Mouse (Mus musculus): ENCODE data around the gene Jmjd1c. TPM values are rescaled to one million over a fixed set of nuclear protein-coding genes. Genes with fewer than 3 reads are reported as not detected.

Gene Jmjd1c
- total and polyA plus RNA-seq, 2 experiments = 5.7 to 44.8 TPM

DNA sequence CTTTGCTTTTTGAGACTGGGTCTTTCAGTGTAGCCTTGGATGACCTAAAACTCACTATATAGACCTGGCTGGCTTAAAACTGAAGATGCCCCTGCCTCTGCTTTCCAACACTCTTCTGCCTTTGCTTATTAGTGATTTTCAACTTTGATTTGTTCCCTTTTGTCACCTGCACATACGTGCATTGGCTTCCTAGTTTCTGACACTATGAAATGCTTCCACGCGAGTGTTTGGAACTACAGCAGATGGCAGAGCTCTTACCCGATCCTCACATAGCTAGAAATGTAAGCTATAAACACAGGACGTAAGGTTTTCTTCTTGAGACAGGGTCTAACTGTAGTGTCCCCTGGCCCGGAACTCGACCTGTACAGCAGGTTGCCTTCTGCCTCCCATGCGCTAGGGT lies 84.1 kb downstream of the Jmjd1c start:
- Histone ChIP-seq H3K4me1 (ENCODE audit: control insufficient read depth, insufficient read depth, low read length) (peaks cover 26% of the 10 kb centered on the region), H3K36me3 (ENCODE audit: control insufficient read depth, insufficient read depth, low read length) (no peaks in the 10 kb centered on the region), H3K9ac (ENCODE audit: low read depth, low read length) (no peak overlapping the region), H3K4me3 (ENCODE audit: insufficient read depth, low read depth, low read length) (no peak overlapping the region), H3K27me3 (ENCODE audit: control insufficient read depth, insufficient read depth, low read length) (no peaks in the 10 kb centered on the region), H3K79me2 (ENCODE audit: control insufficient read depth, insufficient read depth, low read length) (peaks cover 14% of the 10 kb centered on the region; the same call in 1 of the 2 replicates), H3K27ac (replicated peaks; ENCODE audit: insufficient read depth, low read depth, low read length) (peak overlapping the region; percentile 65)
- DNase-seq (ENCODE audit: extremely low read depth, low read depth, low spot score) = no peak
- TF ChIP-seq CTCF (IDR thresholded peaks at IDR 0.05; ENCODE audit: low read depth, low read length) (no peak), POLR2A (IDR thresholded peaks at IDR 0.05; ENCODE audit: extremely low read depth, insufficient read depth, low read length) (no peak)
- 90% methylated on average over 8 of the region's 8 CpGs for WGBS

DNA sequence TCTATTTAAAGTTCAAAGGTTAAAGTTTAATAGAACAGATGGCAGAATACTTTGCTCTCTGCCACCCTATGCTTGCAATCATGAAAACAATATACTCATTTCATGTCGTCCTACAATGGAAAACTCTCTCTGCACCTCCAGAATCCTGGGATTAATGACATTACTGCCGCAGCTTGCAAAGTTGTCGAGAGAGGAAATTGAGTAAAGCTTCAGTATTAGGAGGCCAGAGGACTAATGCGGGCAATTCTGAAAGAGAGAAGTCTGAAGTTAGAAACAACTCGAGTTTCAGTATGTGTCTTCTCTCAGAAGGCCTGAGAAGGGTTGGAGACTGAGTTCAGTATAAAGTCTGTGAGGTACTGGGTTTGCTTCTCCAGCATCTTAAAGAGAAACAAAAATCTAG lies 84.9 kb downstream of the Jmjd1c start:
- Histone ChIP-seq H3K79me2 (ENCODE audit: control insufficient read depth, insufficient read depth, low read length) (peaks cover 14% of the 10 kb centered on the region; the same call in 1 of the 2 replicates), H3K4me1 (ENCODE audit: control insufficient read depth, insufficient read depth, low read length) (peaks cover 26% of the 10 kb centered on the region), H3K9ac (ENCODE audit: low read depth, low read length) (no peak overlapping the region), H3K27me3 (ENCODE audit: control insufficient read depth, insufficient read depth, low read length) (no peaks in the 10 kb centered on the region), H3K4me3 (ENCODE audit: insufficient read depth, low read depth, low read length) (no peak overlapping the region), H3K36me3 (ENCODE audit: control insufficient read depth, insufficient read depth, low read length) (no peaks in the 10 kb centered on the region), H3K27ac (replicated peaks; ENCODE audit: insufficient read depth, low read depth, low read length) (peak overlapping the region; percentile 78)
- DNase-seq (ENCODE audit: extremely low read depth, low read depth, low spot score) = peak; percentile 87
- TF ChIP-seq POLR2A (IDR thresholded peaks at IDR 0.05; ENCODE audit: extremely low read depth, insufficient read depth, low read length) = no peak
- no peak for TF ChIP-seq CTCF (IDR thresholded peaks at IDR 0.05; ENCODE audit: low read depth, low read length)
- WGBS = 32% methylated on average over 5 of the region's 5 CpGs

DNA sequence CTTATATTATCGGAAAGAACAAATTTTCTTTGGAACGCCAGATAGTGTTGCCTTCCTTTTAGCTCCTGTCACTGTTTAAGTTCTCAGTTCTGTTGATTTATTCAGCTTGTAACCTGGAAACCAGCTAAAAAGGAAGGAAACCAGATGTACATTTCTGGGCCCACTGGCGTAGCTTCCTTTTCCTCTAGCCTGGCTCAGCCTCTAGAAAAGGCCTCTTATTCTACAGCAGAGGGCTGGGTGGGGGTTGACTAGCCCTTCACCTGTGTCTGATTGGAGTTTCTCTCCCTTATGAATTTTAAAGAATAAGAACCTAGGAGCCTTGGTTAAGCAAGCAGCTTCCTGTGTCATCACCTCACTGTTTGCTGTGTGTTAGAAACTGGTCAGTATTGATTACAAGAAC lies 86.7 kb downstream of the Jmjd1c start:
- Histone ChIP-seq H3K27me3 (ENCODE audit: control insufficient read depth, insufficient read depth, low read length) (no peaks in the 10 kb centered on the region), H3K27ac (replicated peaks; ENCODE audit: insufficient read depth, low read depth, low read length) (peak overlapping the region; percentile 52), H3K79me2 (ENCODE audit: control insufficient read depth, insufficient read depth, low read length) (peaks cover 12% of the 10 kb centered on the region; the same call in 1 of the 2 replicates), H3K9ac (ENCODE audit: low read depth, low read length) (no peak overlapping the region), H3K4me1 (ENCODE audit: control insufficient read depth, insufficient read depth, low read length) (peaks cover 18% of the 10 kb centered on the region), H3K4me3 (ENCODE audit: insufficient read depth, low read depth, low read length) (no peak overlapping the region), H3K36me3 (ENCODE audit: control insufficient read depth, insufficient read depth, low read length) (no peaks in the 10 kb centered on the region)
- TF ChIP-seq POLR2A (IDR thresholded peaks at IDR 0.05; ENCODE audit: extremely low read depth, insufficient read depth, low read length) (no peak), CTCF (IDR thresholded peaks at IDR 0.05; ENCODE audit: low read depth, low read length) (no peak)
- DNase-seq (ENCODE audit: extremely low read depth, low read depth, low spot score) = peak; percentile 44
- WGBS = 72% methylated on average over 3 of the region's 3 CpGs

DNA sequence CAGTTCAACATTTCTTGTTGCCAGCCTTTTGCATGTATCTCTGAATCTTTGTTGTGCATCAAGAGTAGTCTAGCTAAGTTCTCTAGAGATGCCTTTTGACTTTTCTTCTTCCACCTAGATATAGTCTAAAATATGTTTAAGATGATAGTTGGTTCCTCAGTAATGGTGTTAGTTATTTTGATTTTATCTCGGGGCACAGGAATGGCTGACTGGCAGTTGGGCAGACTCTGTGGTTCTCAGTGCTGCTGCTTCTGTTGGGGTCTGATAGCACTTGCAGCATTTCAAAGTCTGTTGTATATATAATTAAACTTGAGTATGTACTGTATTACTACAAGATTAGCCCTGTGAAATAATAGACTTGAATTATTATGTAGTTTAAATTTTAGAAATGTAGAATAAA lies 87.2 kb downstream of the Jmjd1c start:
- Histone ChIP-seq H3K4me3 (ENCODE audit: insufficient read depth, low read depth, low read length) (no peak overlapping the region), H3K27ac (replicated peaks; ENCODE audit: insufficient read depth, low read depth, low read length) (no peak overlapping the region), H3K79me2 (ENCODE audit: control insufficient read depth, insufficient read depth, low read length) (peaks cover 12% of the 10 kb centered on the region; the same call in 1 of the 2 replicates), H3K27me3 (ENCODE audit: control insufficient read depth, insufficient read depth, low read length) (no peaks in the 10 kb centered on the region), H3K4me1 (ENCODE audit: control insufficient read depth, insufficient read depth, low read length) (peaks cover 17% of the 10 kb centered on the region), H3K36me3 (ENCODE audit: control insufficient read depth, insufficient read depth, low read length) (no peaks in the 10 kb centered on the region), H3K9ac (ENCODE audit: low read depth, low read length) (no peak overlapping the region)
- DNase-seq (ENCODE audit: extremely low read depth, low read depth, low spot score) = no peak
- 19% methylated on average over 1 of the region's 1 CpGs for WGBS
- no peak for TF ChIP-seq POLR2A (IDR thresholded peaks at IDR 0.05; ENCODE audit: extremely low read depth, insufficient read depth, low read length)

DNA sequence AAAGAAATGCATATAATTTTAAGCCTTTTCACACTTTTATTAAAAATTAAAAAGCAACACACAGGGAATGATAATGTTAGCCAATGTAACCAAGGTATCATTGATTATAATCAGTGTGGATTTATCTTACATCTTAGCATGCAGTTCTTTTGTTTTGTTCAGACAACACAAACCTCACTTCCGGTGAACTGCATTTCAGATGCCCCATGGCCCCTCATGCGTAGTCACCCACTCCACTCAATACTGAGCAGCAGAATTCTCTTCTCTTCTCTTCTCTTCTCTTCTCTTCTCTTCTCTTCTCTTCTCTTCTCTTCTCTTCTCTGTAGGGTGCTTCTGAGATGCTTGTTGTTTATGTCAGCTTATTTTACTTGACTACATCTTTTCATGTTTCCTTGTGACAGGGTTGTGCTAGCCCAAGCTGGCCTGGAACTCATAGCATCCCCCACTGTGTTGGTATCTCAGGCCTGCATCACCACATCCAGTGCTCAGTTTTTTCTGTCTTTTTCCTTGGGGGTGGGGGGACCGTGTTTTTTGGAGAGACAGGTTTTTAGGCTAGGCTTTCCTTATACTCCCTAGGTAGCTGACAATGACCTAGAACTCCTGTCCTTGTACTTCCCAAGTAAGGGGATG lies 88.6 kb downstream of the Jmjd1c start:
- TF ChIP-seq CTCF (IDR thresholded peaks at IDR 0.05; ENCODE audit: low read depth, low read length) = no peak
- no peak for TF ChIP-seq POLR2A (IDR thresholded peaks at IDR 0.05; ENCODE audit: extremely low read depth, insufficient read depth, low read length)
- no peak overlapping the region for H3K9ac ChIP-seq (ENCODE audit: low read depth, low read length)
- H3K27me3 ChIP-seq (ENCODE audit: control insufficient read depth, insufficient read depth, low read length) = no peaks in the 10 kb centered on the region
- H3K36me3 ChIP-seq (ENCODE audit: control insufficient read depth, insufficient read depth, low read length) = no peaks in the 10 kb centered on the region
- peaks cover 19% of the 10 kb centered on the region for H3K4me1 ChIP-seq (ENCODE audit: control insufficient read depth, insufficient read depth, low read length)
- peaks cover 15% of the 10 kb centered on the region; the same call in 1 of the 2 replicates for H3K79me2 ChIP-seq (ENCODE audit: control insufficient read depth, insufficient read depth, low read length)
- H3K4me3 ChIP-seq (ENCODE audit: insufficient read depth, low read depth, low read length) = no peak overlapping the region
- 81% methylated on average over 3 of the region's 3 CpGs for WGBS
- H3K27ac ChIP-seq (replicated peaks; ENCODE audit: insufficient read depth, low read depth, low read length) = 0 out of 2 replicates have a peak overlapping the region, but pooled peaks have one; percentile 2
- DNase-seq (ENCODE audit: extremely low read depth, low read depth, low spot score) = no peak

DNA sequence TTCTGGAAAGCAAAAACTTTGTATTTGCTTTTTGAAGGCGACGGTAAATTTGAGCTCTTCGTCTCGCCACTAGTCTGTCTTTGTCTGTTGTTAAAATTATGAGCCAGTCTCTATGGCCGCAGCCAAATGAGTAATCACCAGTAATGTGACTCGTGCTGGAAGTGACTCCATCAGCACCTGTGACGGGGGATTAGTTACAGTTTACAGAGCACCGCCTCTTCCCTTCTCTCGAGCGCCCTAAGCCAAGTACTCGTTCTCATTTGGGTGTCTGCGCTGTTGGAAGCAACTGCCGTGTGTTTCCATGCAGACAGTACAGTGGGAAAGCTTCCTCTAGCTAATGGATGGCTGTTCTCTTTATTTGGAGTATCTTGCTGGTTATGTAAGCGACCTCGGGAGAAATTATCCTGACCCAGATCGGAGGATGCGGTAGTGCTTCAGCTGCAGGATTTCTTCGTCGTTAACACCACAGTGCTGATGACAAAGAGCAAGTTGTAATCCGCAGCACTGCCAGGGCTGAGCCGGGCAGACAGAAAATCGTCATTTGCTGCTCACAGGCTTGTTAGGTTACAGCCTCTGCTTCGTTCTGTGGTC lies 89.7 kb downstream of the Jmjd1c start:
- Histone ChIP-seq H3K27ac (replicated peaks; ENCODE audit: insufficient read depth, low read depth, low read length) (peak overlapping the region; percentile 60), H3K27me3 (ENCODE audit: control insufficient read depth, insufficient read depth, low read length) (no peaks in the 10 kb centered on the region), H3K36me3 (ENCODE audit: control insufficient read depth, insufficient read depth, low read length) (no peaks in the 10 kb centered on the region), H3K9ac (ENCODE audit: low read depth, low read length) (peak overlapping the region; percentile 45), H3K79me2 (ENCODE audit: control insufficient read depth, insufficient read depth, low read length) (peaks cover 18% of the 10 kb centered on the region; the same call in 1 of the 2 replicates), H3K4me3 (ENCODE audit: insufficient read depth, low read depth, low read length) (peak overlapping the region; percentile 56), H3K4me1 (ENCODE audit: control insufficient read depth, insufficient read depth, low read length) (peaks cover 13% of the 10 kb centered on the region)
- under 1% methylated on average over 23 of the region's 23 CpGs for WGBS
- TF ChIP-seq POLR2A (IDR thresholded peaks at IDR 0.05; ENCODE audit: extremely low read depth, insufficient read depth, low read length) (no peak), CTCF (IDR thresholded peaks at IDR 0.05; ENCODE audit: low read depth, low read length) (no peak)
- DNase-seq (ENCODE audit: extremely low read depth, low read depth, low spot score) = peak; percentile 91
